Mouse (Mus musculus): Measurements from ENCODE around the gene Olfr887. TPM values are rescaled to one million over a fixed set of nuclear protein-coding genes. Genes with fewer than 3 reads are reported as not detected.

The Olfr887 gene
- polyA plus RNA-seq (2012; ENCODE audit: insufficient read depth, insufficient read length, missing spikeins) = not detected in 2 replicates

DNA sequence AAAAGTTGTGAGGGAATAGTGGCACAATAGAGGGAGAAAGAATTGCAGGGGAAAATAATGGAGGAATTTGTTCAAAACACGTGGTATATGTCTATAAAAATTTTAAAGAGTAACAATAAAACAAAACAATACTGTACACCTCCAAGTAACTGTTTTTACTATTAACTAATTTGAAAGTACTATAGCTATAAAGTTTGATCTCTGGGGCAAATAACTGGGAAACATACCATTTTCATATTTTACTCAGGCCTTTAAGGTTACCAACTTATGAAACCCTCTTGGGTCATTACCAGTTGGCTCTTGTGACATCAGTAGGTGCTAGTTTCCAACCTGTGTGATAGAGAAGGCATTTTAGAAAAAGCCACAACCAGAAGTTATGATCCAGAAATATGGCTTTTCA lies at the start of gene Olfr887:
TSS of gene Olfr887 (plus strand) at position 301 of the 400 bp plus-strand sequence.
- H3K27ac ChIP-seq (ENCODE audit: insufficient read depth, low read depth, low read length) = no peak within 1 kb of the TSS
- TF ChIP-seq POLR2A (IDR thresholded peaks at IDR 0.05; ENCODE audit: borderline replicate concordance, low read depth, low read length) (no peak), CTCF (IDR thresholded peaks at IDR 0.05; ENCODE audit: low read depth, low read length) (no peak)
- no peak within 1 kb of the TSS for H3K4me3 ChIP-seq (ENCODE audit: insufficient read depth, low read length)
- no peaks in the 10 kb centered on the region for H3K4me1 ChIP-seq (ENCODE audit: control insufficient read depth, insufficient read depth, low read length)

DNA sequence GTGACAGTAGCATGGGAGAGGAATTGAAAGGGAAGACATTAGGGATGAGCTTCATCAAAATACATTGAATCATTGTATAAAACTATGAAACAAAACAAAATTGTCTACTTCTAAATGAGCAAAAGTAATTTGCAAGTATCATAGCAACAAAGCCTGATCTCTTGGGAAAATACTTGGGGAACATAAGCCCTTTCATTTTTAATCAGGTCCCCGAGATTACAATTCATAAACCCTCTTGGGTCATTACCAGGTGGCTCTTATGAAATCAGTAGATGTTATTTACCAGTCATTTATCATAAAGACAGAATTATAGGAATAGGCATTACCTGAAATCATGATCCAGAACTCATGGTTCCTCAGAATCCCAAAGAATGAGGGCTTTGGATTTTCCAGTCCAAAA lies 37.6 kb upstream of the Olfr887 start, which contains the start of gene Olfr884:
TSS of gene Olfr884 (plus strand) at position 301 of the 400 bp plus-strand sequence.
- Histone ChIP-seq H3K4me3 (ENCODE audit: insufficient read depth, low read length) (no peak within 1 kb of the TSS), H3K27ac (ENCODE audit: insufficient read depth, low read depth, low read length) (no peak within 1 kb of the TSS), H3K4me1 (ENCODE audit: control insufficient read depth, insufficient read depth, low read length) (no peaks in the 10 kb centered on the region)
- TF ChIP-seq POLR2A (IDR thresholded peaks at IDR 0.05; ENCODE audit: borderline replicate concordance, low read depth, low read length) (no peak), CTCF (IDR thresholded peaks at IDR 0.05; ENCODE audit: low read depth, low read length) (no peak)

DNA sequence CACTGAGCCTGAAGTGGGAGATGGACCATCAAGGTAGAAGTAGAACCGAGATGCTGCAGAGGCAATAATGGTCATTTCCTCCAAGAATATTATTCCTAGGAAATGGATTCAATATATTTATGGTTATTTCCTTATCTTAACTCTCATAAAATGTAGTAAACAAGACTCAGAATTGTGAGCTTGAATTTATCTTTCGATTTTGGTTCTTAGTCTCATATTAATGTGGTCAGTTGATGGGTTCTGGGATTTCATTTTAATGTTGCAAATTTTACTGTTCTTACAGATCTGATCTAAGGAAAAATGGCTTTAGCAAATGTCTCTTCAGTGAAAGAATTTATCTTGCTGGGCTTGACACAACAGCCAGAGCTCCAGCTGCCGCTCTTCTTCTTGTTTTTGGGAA lies 22.9 kb upstream of the Olfr887 start, which contains the start of gene Olfr885:
TSS of gene Olfr885 (plus strand) at position 301 of the 400 bp plus-strand sequence.
- no peak for TF ChIP-seq CTCF (IDR thresholded peaks at IDR 0.05; ENCODE audit: low read depth, low read length)
- no peak for TF ChIP-seq POLR2A (IDR thresholded peaks at IDR 0.05; ENCODE audit: borderline replicate concordance, low read depth, low read length)

DNA sequence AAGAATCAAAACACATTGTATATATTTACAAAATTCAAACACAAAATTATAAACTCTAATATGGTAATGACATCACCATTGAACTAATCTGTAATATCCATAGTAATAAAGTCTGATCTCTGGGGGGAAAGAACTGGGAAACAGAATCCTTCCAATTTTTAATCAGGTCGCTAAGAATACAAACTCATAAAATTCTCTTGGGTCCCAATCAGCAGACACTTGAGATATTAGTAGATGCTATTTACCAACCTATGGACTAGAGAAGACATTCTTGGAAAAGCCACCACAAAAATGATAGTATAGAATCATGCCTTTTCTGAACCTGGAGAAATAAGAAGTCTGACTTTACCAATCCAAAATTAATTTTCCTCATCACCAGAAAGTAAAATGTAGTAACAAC lies 24.0 kb downstream of the Olfr887 start, which contains the start of gene Olfr888:
TSS of gene Olfr888 (plus strand) at position 301 of the 400 bp plus-strand sequence.
- no peak within 1 kb of the TSS for H3K4me3 ChIP-seq (ENCODE audit: insufficient read depth, low read length)
- H3K27ac ChIP-seq (ENCODE audit: insufficient read depth, low read depth, low read length) = no peak within 1 kb of the TSS
- no peaks in the 10 kb centered on the region for H3K4me1 ChIP-seq (ENCODE audit: control insufficient read depth, insufficient read depth, low read length)
- no peak for TF ChIP-seq POLR2A (IDR thresholded peaks at IDR 0.05; ENCODE audit: borderline replicate concordance, low read depth, low read length)
- no peak for TF ChIP-seq CTCF (IDR thresholded peaks at IDR 0.05; ENCODE audit: low read depth, low read length)

More for the DNA sequence above, 22.9 kb upstream of the Olfr887 start, which contains the start of gene Olfr885:
- H3K4me3 ChIP-seq (ENCODE audit: insufficient read depth, low read length) = no peak within 1 kb of the TSS
- no peaks in the 10 kb centered on the region for H3K4me1 ChIP-seq (ENCODE audit: control insufficient read depth, insufficient read depth, low read length)
- no peak within 1 kb of the TSS for H3K27ac ChIP-seq (ENCODE audit: insufficient read depth, low read depth, low read length)

DNA sequence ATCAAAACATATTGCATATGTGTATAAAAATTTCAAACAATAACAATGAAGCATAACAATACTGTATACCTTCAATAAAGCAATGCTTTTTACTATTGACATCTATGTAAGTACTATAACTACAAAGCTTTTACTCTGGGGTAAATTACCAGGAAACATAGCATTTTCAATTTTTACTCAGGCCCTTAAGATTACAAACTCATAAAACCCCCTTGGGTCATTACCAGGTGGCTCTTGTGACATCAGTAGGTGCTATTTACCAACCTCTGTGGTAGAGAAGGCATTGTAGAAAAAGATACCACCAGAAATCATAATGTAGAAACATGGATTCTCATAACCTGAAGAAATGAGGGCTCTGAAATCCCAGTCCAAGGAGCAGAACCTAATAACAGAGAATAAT lies 31.0 kb downstream of the Olfr887 start, which contains the start of gene Olfr889:
TSS of gene Olfr889 (plus strand) at position 301 of the 400 bp plus-strand sequence.
- no peak within 1 kb of the TSS for H3K4me3 ChIP-seq (ENCODE audit: insufficient read depth, low read length)
- H3K4me1 ChIP-seq (ENCODE audit: control insufficient read depth, insufficient read depth, low read length) = no peaks in the 10 kb centered on the region
- TF ChIP-seq POLR2A (IDR thresholded peaks at IDR 0.05; ENCODE audit: borderline replicate concordance, low read depth, low read length) (no peak), CTCF (IDR thresholded peaks at IDR 0.05; ENCODE audit: low read depth, low read length) (no peak)
- H3K27ac ChIP-seq (ENCODE audit: insufficient read depth, low read depth, low read length) = no peak within 1 kb of the TSS

Other genes starting within 250 kb of the Olfr887 start
- not detected in 2 replicates for gene Olfr877, start 229.8 kb upstream of the Olfr887 start, polyA plus RNA-seq (2012; ENCODE audit: insufficient read depth, insufficient read length, missing spikeins)
- gene Olfr145, start 187.3 kb upstream of the Olfr887 start, polyA plus RNA-seq (2012; ENCODE audit: insufficient read depth, insufficient read length, missing spikeins) = 0.16 TPM in 1 of 2 replicates, not detected in the other
- gene Olfr878, start 166.2 kb upstream of the Olfr887 start, polyA plus RNA-seq (2012; ENCODE audit: insufficient read depth, insufficient read length, missing spikeins) = not detected in 2 replicates
- gene Olfr881, start 92.2 kb upstream of the Olfr887 start, polyA plus RNA-seq (2012; ENCODE audit: insufficient read depth, insufficient read length, missing spikeins) = not detected in 2 replicates
- gene Olfr883, start 58.3 kb upstream of the Olfr887 start, polyA plus RNA-seq (2012; ENCODE audit: insufficient read depth, insufficient read length, missing spikeins) = not detected in 2 replicates
- gene Olfr884, start 37.5 kb upstream of the Olfr887 start, polyA plus RNA-seq (2012; ENCODE audit: insufficient read depth, insufficient read length, missing spikeins) = not detected in 2 replicates
- not detected in 2 replicates for gene Olfr885, start 22.8 kb upstream of the Olfr887 start, polyA plus RNA-seq (2012; ENCODE audit: insufficient read depth, insufficient read length, missing spikeins)
- gene Olfr888, start 24.1 kb downstream of the Olfr887 start, polyA plus RNA-seq (2012; ENCODE audit: insufficient read depth, insufficient read length, missing spikeins) = not detected in 2 replicates
- gene Olfr889, start 31.1 kb downstream of the Olfr887 start, polyA plus RNA-seq (2012; ENCODE audit: insufficient read depth, insufficient read length, missing spikeins) = not detected in 2 replicates
- gene Olfr890, start 58.4 kb downstream of the Olfr887 start, polyA plus RNA-seq (2012; ENCODE audit: insufficient read depth, insufficient read length, missing spikeins) = not detected in 2 replicates
- gene Olfr891, start 96.7 kb downstream of the Olfr887 start, polyA plus RNA-seq (2012; ENCODE audit: insufficient read depth, insufficient read length, missing spikeins) = not detected in 2 replicates
- gene Olfr893, start 124.3 kb downstream of the Olfr887 start, polyA plus RNA-seq (2012; ENCODE audit: insufficient read depth, insufficient read length, missing spikeins) = not detected in 2 replicates
- gene Olfr894, start 134.0 kb downstream of the Olfr887 start, polyA plus RNA-seq (2012; ENCODE audit: insufficient read depth, insufficient read length, missing spikeins) = not detected in 2 replicates
- gene Olfr143, start 168.7 kb downstream of the Olfr887 start, polyA plus RNA-seq (2012; ENCODE audit: insufficient read depth, insufficient read length, missing spikeins) = not detected in 2 replicates
- not detected in 2 replicates for gene Olfr895, start 183.8 kb downstream of the Olfr887 start, polyA plus RNA-seq (2012; ENCODE audit: insufficient read depth, insufficient read length, missing spikeins)
- gene Olfr896-ps1, start 207.0 kb downstream of the Olfr887 start, polyA plus RNA-seq (2012; ENCODE audit: insufficient read depth, insufficient read length, missing spikeins) = not detected in 2 replicates
- gene Olfr25, start 245.0 kb downstream of the Olfr887 start, polyA plus RNA-seq (2012; ENCODE audit: insufficient read depth, insufficient read length, missing spikeins) = not detected in 2 replicates

All from bone marrow macrophage, adult 2 months (primary cell).